Mouse (Mus musculus) lung, postnatal 0 days (tissue): ENCODE measurements around the gene Jph3. TPM values are rescaled to one million over a fixed set of nuclear protein-coding genes. Genes with fewer than 3 reads are reported as not detected.

Experiments used
- ATAC-seq: fragments of 200-750 bp; cut with Nextera tagmentation; 2 replicates; pipeline ENCODE4 v1.8.0; 2017; ENCODE audit warnings: moderate library complexity
- DNase-seq: peaks from one replicate; pipeline ENCODE4 v3.0.0-alpha.2; 2016; ENCODE audit warnings: low spot score
- H3K27ac ChIP-seq: fragments of 300-500 bp; sonication (generic); 2 replicates; pipeline ENCODE4 v1.5.1; 2014; ENCODE audit warnings: antibody characterized with exemption, mild to moderate bottlenecking, low read length, mixed read lengths
- H3K27me3 ChIP-seq: fragments of 300-500 bp; sonication (generic); replicated peaks from 2 replicates; pipeline ENCODE4 v1.6.1; 2014; ENCODE audit warnings: low read length, mixed read lengths; ENCODE audit not compliant: insufficient read depth
- H3K36me3 ChIP-seq: fragments of 300-500 bp; sonication (generic); 2 replicates; pipeline ENCODE4 v1.6.1; 2014; ENCODE audit warnings: low read length, mixed read lengths; ENCODE audit not compliant: insufficient read depth
- H3K4me1 ChIP-seq: fragments of 300-500 bp; sonication (generic); 2 replicates; pipeline ENCODE4 v1.6.1; 2014; ENCODE audit warnings: antibody characterized with exemption, low read depth, low read length, mixed read lengths; ENCODE audit not compliant: insufficient read depth
- H3K4me2 ChIP-seq: fragments of 300-500 bp; sonication (generic); replicated peaks from 2 replicates; pipeline ENCODE4 v1.6.1; 2014; ENCODE audit warnings: low read depth, mild to moderate bottlenecking, low read length, moderate library complexity, mixed read lengths
- H3K4me3 ChIP-seq: fragments of 300-500 bp; sonication (generic); 2 replicates; pipeline ENCODE4 v1.5.1; 2014; ENCODE audit warnings: low read depth, low read length
- H3K9ac ChIP-seq: fragments of 300-500 bp; sonication (generic); replicated peaks from 2 replicates; pipeline ENCODE4 v1.6.1; 2014; ENCODE audit warnings: low read depth, mild to moderate bottlenecking
- H3K9me3 ChIP-seq: fragments of 300-500 bp; sonication (generic); 2 replicates; pipeline ENCODE4 v1.6.1; 2016; ENCODE audit warnings: low read length, mixed read lengths
- CTCF ChIP-seq: IDR thresholded peaks from 2 replicates; pipeline ENCODE4 v1.5.1; 2016; ENCODE audit warnings: antibody characterized with exemption, mild to moderate bottlenecking
- EP300 ChIP-seq: IDR thresholded peaks from 2 replicates; pipeline ENCODE4 v1.6.1; 2016; ENCODE audit warnings: antibody characterized with exemption, mild to moderate bottlenecking, control low read depth
- WGBS: fragments of 180-500 bp; shearing (Covaris S2); extraction: QIAGEN DNeasy Blood & Tissue Kit; methylation state at CpG from one replicate; pipeline ENCODE4 v1.1.7; 2014; 5-methylcytosine and 5-hydroxymethylcytosine counted together
- polyA plus RNA-seq: library from polyadenylated mRNA; unstranded; fragments of >200 nt; fragmentation: Nextera tagmentation; extraction: Ambion mirVana; gene quantifications from 2 replicates; pipeline ENCODE4 v1.2.1, GENCODE M21; 2015

Jph3 gene
- polyA plus RNA-seq, 1 experiment from 2014 or later, result 0.08 TPM

GRCm38 (mm10) chr8:121750512-121750911 is 21.1 kb downstream of the Jph3 start:
- Histone ChIP-seq H3K9ac (no peak overlapping the region), H3K4me2 (no peak overlapping the region), H3K36me3 (no peaks in the 10 kb centered on the region), H3K9me3 (no peaks in the 10 kb centered on the region), H3K4me1 (no peaks in the 10 kb centered on the region), H3K4me3 (no peak overlapping the region), H3K27ac (no peak overlapping the region), H3K27me3 (no peaks in the 10 kb centered on the region)
- WGBS, result 42% methylated on average over 3 of the region's 3 CpGs
- DNase-seq (no peak), ATAC-seq (no peak)
- TF ChIP-seq CTCF (peak; percentile 32), EP300 (no peak)

GRCm38 (mm10) chr8:121751407-121751806 is 22.0 kb downstream of the Jph3 start:
- Histone ChIP-seq H3K27ac (no peak overlapping the region), H3K9me3 (no peaks in the 10 kb centered on the region), H3K4me2 (no peak overlapping the region), H3K4me1 (no peaks in the 10 kb centered on the region), H3K36me3 (no peaks in the 10 kb centered on the region), H3K27me3 (no peaks in the 10 kb centered on the region), H3K4me3 (no peak overlapping the region), H3K9ac (no peak overlapping the region)
- peak; percentile 36 for DNase-seq
- TF ChIP-seq EP300 (no peak), CTCF (peak; percentile 92)
- ATAC-seq, result no peak
- 17% methylated on average over 3 of the region's 3 CpGs for WGBS

- Histone ChIP-seq H3K36me3 (no peaks in the 10 kb centered on the region), H3K4me2 (no peak overlapping the region), H3K4me1 (no peaks in the 10 kb centered on the region), H3K27ac (no peak overlapping the region), H3K9me3 (no peaks in the 10 kb centered on the region), H3K9ac (no peak overlapping the region), H3K27me3 (no peaks in the 10 kb centered on the region), H3K4me3 (no peak overlapping the region)
- DNase-seq (no peak), ATAC-seq (no peak)
- 62% methylated on average over 12 of the region's 12 CpGs for WGBS
- no peak for TF ChIP-seq EP300
- TF ChIP-seq CTCF, result no peak
Observed at GRCm38 (mm10) chr8:121758470-121758869, 29.0 kb downstream of the Jph3 start.

GRCm38 (mm10) chr8:121760484-121760883 is 31.1 kb downstream of the Jph3 start:
- Histone ChIP-seq H3K9ac (no peak overlapping the region), H3K36me3 (no peaks in the 10 kb centered on the region), H3K4me2 (no peak overlapping the region), H3K4me1 (no peaks in the 10 kb centered on the region), H3K27me3 (no peaks in the 10 kb centered on the region), H3K4me3 (no peak overlapping the region), H3K27ac (no peak overlapping the region), H3K9me3 (no peaks in the 10 kb centered on the region)
- TF ChIP-seq CTCF (no peak), EP300 (no peak)
- 57% methylated on average over 7 of the region's 7 CpGs for WGBS
- DNase-seq (no peak), ATAC-seq (no peak)

- TF ChIP-seq EP300 (no peak), CTCF (no peak)
- Histone ChIP-seq H3K9me3 (no peaks in the 10 kb centered on the region), H3K4me2 (no peak overlapping the region), H3K4me3 (no peak overlapping the region), H3K9ac (no peak overlapping the region), H3K36me3 (no peaks in the 10 kb centered on the region), H3K27ac (no peak overlapping the region), H3K27me3 (no peaks in the 10 kb centered on the region), H3K4me1 (no peaks in the 10 kb centered on the region)
- WGBS, result 26% methylated on average over 10 of the region's 10 CpGs
- ATAC-seq (peak; percentile 23; the same call in 1 of the 2 replicates), DNase-seq (peak; percentile 71)
Observed at GRCm38 (mm10) chr8:121761480-121761879, 32.1 kb downstream of the Jph3 start.

GRCm38 (mm10) chr8:121762999-121763699 is 33.7 kb downstream of the Jph3 start:
- H3K4me2 ChIP-seq, result no peak overlapping the region
- ATAC-seq (no peak), DNase-seq (no peak)
- H3K4me3 ChIP-seq, result no peak overlapping the region
- 44% methylated on average over 7 of the region's 7 CpGs for WGBS
- no peak overlapping the region for H3K27ac ChIP-seq
- H3K9ac ChIP-seq, result no peak overlapping the region
- H3K27me3 ChIP-seq, result no peaks in the 10 kb centered on the region
- H3K4me1 ChIP-seq, result no peaks in the 10 kb centered on the region
- no peaks in the 10 kb centered on the region for H3K9me3 ChIP-seq
- no peaks in the 10 kb centered on the region for H3K36me3 ChIP-seq
- no peak for TF ChIP-seq CTCF
- no peak for TF ChIP-seq EP300

GRCm38 (mm10) chr8:121763700-121764013 is 34.2 kb downstream of the Jph3 start:
- no peaks in the 10 kb centered on the region for H3K27me3 ChIP-seq
- TF ChIP-seq CTCF (no peak), EP300 (no peak)
- H3K4me1 ChIP-seq, result no peaks in the 10 kb centered on the region
- H3K27ac ChIP-seq, result no peak overlapping the region
- 70% methylated on average over 9 of the region's 9 CpGs for WGBS
- DNase-seq, result no peak
- no peaks in the 10 kb centered on the region for H3K9me3 ChIP-seq
- no peak overlapping the region for H3K9ac ChIP-seq
- no peaks in the 10 kb centered on the region for H3K36me3 ChIP-seq
- H3K4me3 ChIP-seq, result no peak overlapping the region
- no peak for ATAC-seq
- no peak overlapping the region for H3K4me2 ChIP-seq
